ENCODE assay signal across 8 mouse cellular contexts in genomic region chr5:25609911-25610310, GRCm38 (mm10).
DNase-seq lines count a peak whose midpoint lies in the region; ATAC-seq and TF ChIP-seq lines count a peak whose summit lies in the region.

No protein-coding gene starts in this region.

- H3K4me2 ChIP-seq in neural tube, embryonic 11.5 days (ENCODE audit: low read depth), result no peak overlapping the region
- no peak overlapping the region for H3K4me2 ChIP-seq in forebrain, postnatal 0 days (ENCODE audit: low read depth)

- no peak for TF ChIP-seq CTCF in forebrain, postnatal 0 days (IDR thresholded peaks at IDR 0.05; ENCODE audit: low read depth)
- TF ChIP-seq CTCF in left cerebral cortex, adult 2 months (IDR thresholded peaks at IDR 0.05), result no peak; the same call in 1 of the 2 replicates

- H3K9me3 ChIP-seq in neural tube, embryonic 11.5 days (ENCODE audit: control insufficient read depth, low read length), result no peaks in the 10 kb centered on the region
- no peaks in the 10 kb centered on the region for H3K9me3 ChIP-seq in forebrain, postnatal 0 days (ENCODE audit: low read length)

- DNase-seq in neural tube, embryonic 11.5 days (ENCODE audit: low spot score), result peak; percentile 21
- no peak for DNase-seq in neural tube, embryonic 10.5 days (ENCODE audit: extremely low spot score, low spot score)
- DNase-seq in forebrain, postnatal 0 days, result peak; percentile 75
- peak; percentile 41 to 57 for DNase-seq in left cerebral cortex, adult 2 months (ENCODE audit: extremely low spot score in 1 of 2, low spot score in 2 of 2)
- peak; percentile 25 for DNase-seq in skeletal muscle tissue, adult 2 months (ENCODE audit: low read depth, low spot score)
- no peak for DNase-seq in thymus, postnatal 4 days
- DNase-seq in lung, postnatal 10 days, result no peak
- no peak for DNase-seq in gastrocnemius, adult 18-20 months (ENCODE audit: low spot score)

- 17% methylated on average over 9 of the region's 9 CpGs for WGBS in neural tube, embryonic 11.5 days
- 7% methylated on average over 9 of the region's 9 CpGs for whole genome bisulfite sequencing in forebrain, postnatal 0 days

- H3K27ac ChIP-seq in neural tube, embryonic 11.5 days (ENCODE audit: low read depth, low read length), result no peak overlapping the region
- H3K27ac ChIP-seq in forebrain, postnatal 0 days (ENCODE audit: low read depth, low read length), result 0 out of 2 replicates have a peak overlapping the region, but pooled peaks have one; percentile 30
- H3K27ac ChIP-seq in left cerebral cortex, adult 2 months, result no peak overlapping the region

- no peaks in the 10 kb centered on the region for H3K4me1 ChIP-seq in neural tube, embryonic 11.5 days (ENCODE audit: control insufficient read depth, insufficient read depth, low read length)
- H3K4me1 ChIP-seq in forebrain, postnatal 0 days (ENCODE audit: insufficient read depth), result no peaks in the 10 kb centered on the region

- H3K36me3 ChIP-seq in neural tube, embryonic 11.5 days (ENCODE audit: control insufficient read depth, insufficient read depth, low read length), result no peaks in the 10 kb centered on the region
- H3K36me3 ChIP-seq in forebrain, postnatal 0 days (ENCODE audit: insufficient read depth), result no peaks in the 10 kb centered on the region

- ATAC-seq in neural tube, embryonic 11.5 days (ENCODE audit: insufficient read depth, low FRiP score, low TSS enrichment), result peak; percentile 63; the same call in 1 of the 2 replicates
- peak; percentile 81 for ATAC-seq in forebrain, postnatal 0 days

- no peak overlapping the region for H3K9ac ChIP-seq in neural tube, embryonic 11.5 days (ENCODE audit: low read length)
- no peak overlapping the region for H3K9ac ChIP-seq in forebrain, postnatal 0 days

- H3K27me3 ChIP-seq in neural tube, embryonic 11.5 days (ENCODE audit: control insufficient read depth, insufficient read depth, low read length), result no peaks in the 10 kb centered on the region
- no peaks in the 10 kb centered on the region for H3K27me3 ChIP-seq in forebrain, postnatal 0 days (ENCODE audit: insufficient read depth, low read length)

- H3K4me3 ChIP-seq in neural tube, embryonic 11.5 days (ENCODE audit: low read depth, low read length), result no peak overlapping the region
- H3K4me3 ChIP-seq in forebrain, postnatal 0 days (ENCODE audit: low read depth, low read length), result no peak overlapping the region
- no peak overlapping the region for H3K4me3 ChIP-seq in left cerebral cortex, adult 2 months

- intact Hi-C loops in left cerebral cortex, adult 2 months (cut with DNase I), result loop anchor here (5.0 to 10.0 kb wide), 3 partner anchors 78 to 225 kb away; no protein-coding TSS in a partner anchor

Comparison
In these comparisons a context has a peak if more than half of its experiments do, and no peak if none do; other contexts are left out.
1. DNase-seq: peak in neural tube, embryonic 11.5 days (single experiment), forebrain, postnatal 0 days (single experiment), left cerebral cortex, adult 2 months (2 of 2) and skeletal muscle tissue, adult 2 months (single experiment); none in neural tube, embryonic 10.5 days (single experiment), thymus, postnatal 4 days (single experiment), lung, postnatal 10 days (single experiment) and gastrocnemius, adult 18-20 months (single experiment).